Mouse (Mus musculus) cerebellum, adult 2 months (tissue): Measurements from ENCODE around the gene Zfp54. TPM values are rescaled to one million over a fixed set of nuclear protein-coding genes. Genes with fewer than 3 reads are reported as not detected.
"Not testable (repeated sequence)": the region's sequence is repeated elsewhere in the genome, so short reads cannot be mapped to it uniquely, and the experiment has no call there.

Experiments
- DNase-seq, 2 experiments: peaks; one replicate each; pipeline ENCODE4 v3.0.0; 2021
- H3K27ac ChIP-seq: fragments of 200-500 bp; 2 replicates; pipeline ENCODE4 v1.5.1; 2012; ENCODE audit warnings: low read length, control low read depth, inconsistent platforms; ENCODE audit not compliant: insufficient read depth
- H3K27me3 ChIP-seq: fragments of 200-500 bp; 2 replicates; pipeline ENCODE4 v1.6.1; 2012; ENCODE audit warnings: inconsistent platforms, mild to moderate bottlenecking, low read length, moderate library complexity; ENCODE audit not compliant: control insufficient read depth, insufficient read depth
- H3K4me1 ChIP-seq: fragments of 200-500 bp; 2 replicates; pipeline ENCODE4 v1.6.1; 2011; ENCODE audit warnings: low read length; ENCODE audit not compliant: control insufficient read depth, insufficient read depth
- H3K4me3 ChIP-seq: fragments of 200-500 bp; replicated peaks from 2 replicates; pipeline ENCODE3; 2011; ENCODE audit warnings: mild to moderate bottlenecking, low read depth, low read length, control low read depth; ENCODE audit not compliant: insufficient read depth
- CTCF ChIP-seq: fragments of 200-500 bp; IDR thresholded peaks from 2 replicates; pipeline ENCODE4 v1.5.1; 2011; ENCODE audit warnings: low read depth, mild to moderate bottlenecking, control low read depth, low read length, moderate library complexity, borderline replicate concordance; ENCODE audit not compliant: insufficient read depth
- POLR2A ChIP-seq: fragments of 200-500 bp; IDR thresholded peaks from 2 replicates; pipeline ENCODE4 v1.6.1; 2011; ENCODE audit warnings: low read length, control low read depth, borderline replicate concordance; ENCODE audit not compliant: insufficient read depth
- WGBS: fragments of 180-500 bp; shearing (Covaris S2); methylation state at CpG from one replicate; pipeline ENCODE4 v1.1.7; 2018; 5-methylcytosine and 5-hydroxymethylcytosine counted together
- polyA plus RNA-seq: library from polyadenylated mRNA; depleted of rRNA; stranded (reverse); fragments of >200 nt; gene quantifications from 2 replicates; pipeline ENCODE4 v1.2.3, GENCODE M21; 2012; rRNA removed

Gene Zfp54
- polyA plus RNA-seq = 1.5 and 1.7 TPM in 2 replicates

GRCm38 (mm10) chr17:21422664-21423599 is at the start of gene Zfp54:
Zfp54 (plus strand) TSS chr17:21423227.
- peak; percentile 50 to 54 for DNase-seq
- H3K4me3 ChIP-seq = peak within 1 kb of the TSS; percentile 61
- under 1% methylated on average over 22 of the region's 22 CpGs for WGBS
- TF ChIP-seq POLR2A (no peak), CTCF (peak; percentile 58)
- H3K4me1 ChIP-seq = no peaks in the 10 kb centered on the region
- no peak within 1 kb of the TSS; the same call in 1 of the 2 replicates for H3K27ac ChIP-seq
- H3K27me3 ChIP-seq = no peaks in the 10 kb centered on the region

- Histone ChIP-seq H3K4me1 (no peaks in the 10 kb centered on the region), H3K4me3 (no peak overlapping the region), H3K27ac (no peak overlapping the region), H3K27me3 (no peaks in the 10 kb centered on the region; the same call in 1 of the 2 replicates)
- TF ChIP-seq POLR2A (no peak), CTCF (no peak)
- DNase-seq = no peak
- 49% methylated on average over 1 of the region's 1 CpGs for WGBS
Observed at GRCm38 (mm10) chr17:21375311-21375710, 47.7 kb upstream of the Zfp54 start.

DNA sequence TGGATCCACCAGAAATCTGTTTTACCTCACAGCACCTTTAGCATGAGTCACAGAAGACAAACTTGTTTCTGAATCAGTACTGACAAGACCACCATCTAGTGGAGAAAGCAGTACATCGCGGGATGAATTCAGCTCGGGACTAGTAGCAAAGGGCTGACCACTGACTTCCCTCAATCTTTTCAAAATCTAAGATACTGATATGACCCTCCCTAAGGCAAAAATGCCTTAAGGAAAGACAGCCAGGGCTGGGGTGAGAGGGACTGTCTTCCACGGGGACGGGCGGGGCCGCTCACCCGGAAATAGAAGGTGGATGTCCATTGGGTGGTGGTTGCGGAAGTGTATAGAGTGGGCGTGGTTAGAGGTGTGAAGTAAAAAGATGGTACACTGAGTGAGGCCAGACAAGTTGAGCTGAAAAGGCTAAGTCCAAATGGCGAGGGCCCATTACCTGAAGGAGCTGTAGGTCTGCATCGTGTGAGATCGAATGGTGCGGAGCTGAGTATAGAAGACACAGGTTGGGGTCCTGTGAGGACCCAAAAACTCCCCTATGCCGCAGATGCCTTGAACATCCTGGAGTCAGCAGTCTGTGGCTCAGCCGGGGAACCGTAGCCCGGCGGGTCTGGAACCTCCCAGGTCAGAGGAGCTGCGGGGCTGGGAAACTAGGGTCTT is 39.5 kb upstream of the Zfp54 start, which contains the start of gene Zfp677:
TSS of gene Zfp677 (plus strand) at position 358 of the 666 bp plus-strand sequence.
- Histone ChIP-seq H3K4me3 (peak within 1 kb of the TSS; percentile 68), H3K4me1 (no peaks in the 10 kb centered on the region), H3K27me3 (no peaks in the 10 kb centered on the region), H3K27ac (no peak within 1 kb of the TSS)
- 7% methylated on average over 20 of the region's 20 CpGs for whole genome bisulfite sequencing
- DNase-seq = peak; percentile 52 to 58
- TF ChIP-seq CTCF (peak; percentile 40; the same call in 1 of the 2 replicates), POLR2A (no peak)

- peak in 1 of 2 experiments; percentile 5 for DNase-seq
- H3K27ac ChIP-seq = no peak overlapping the region
- H3K4me3 ChIP-seq = peak overlapping the region; percentile 68
- no peaks in the 10 kb centered on the region for H3K4me1 ChIP-seq
- TF ChIP-seq CTCF = no peak
- TF ChIP-seq POLR2A = no peak
- 10% methylated on average over 8 of the region's 8 CpGs for WGBS
- H3K27me3 ChIP-seq = no peaks in the 10 kb centered on the region
Observed at GRCm38 (mm10) chr17:21384057-21384411, 39.0 kb upstream of the Zfp54 start.

- not testable (repeated sequence) for H3K27ac ChIP-seq, H3K4me1 ChIP-seq, DNase-seq, H3K27me3 ChIP-seq, H3K4me3 ChIP-seq
- 77% methylated on average over 9 of the region's 9 CpGs for WGBS
Observed at GRCm38 (mm10) chr17:21438806-21439400, 15.9 kb downstream of the Zfp54 start.

DNA sequence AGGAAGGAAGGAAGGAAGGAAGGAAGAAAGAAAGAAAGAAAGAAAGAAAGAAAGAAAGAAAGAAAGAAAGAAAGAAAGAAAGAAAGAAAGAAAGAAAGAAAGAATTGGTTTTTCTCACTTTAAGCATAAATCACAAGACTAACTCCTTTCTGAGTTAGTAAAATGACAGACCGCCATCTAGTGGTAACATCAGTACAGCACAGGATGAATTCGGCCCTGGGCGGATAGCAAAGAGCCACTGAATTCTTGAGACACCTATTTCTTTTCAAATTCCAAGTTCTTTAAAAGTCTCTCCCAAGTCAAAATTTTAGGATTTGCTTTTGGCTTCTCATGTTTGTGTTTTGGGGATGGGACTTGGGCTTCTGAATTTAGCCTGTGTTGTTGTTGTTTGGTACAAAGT is 26.6 kb downstream of the Zfp54 start:
- H3K4me1 ChIP-seq = no peaks in the 10 kb centered on the region
- 0% methylated on average over 3 of the region's 3 CpGs for WGBS
- DNase-seq = peak; percentile 65 to 73

DNA sequence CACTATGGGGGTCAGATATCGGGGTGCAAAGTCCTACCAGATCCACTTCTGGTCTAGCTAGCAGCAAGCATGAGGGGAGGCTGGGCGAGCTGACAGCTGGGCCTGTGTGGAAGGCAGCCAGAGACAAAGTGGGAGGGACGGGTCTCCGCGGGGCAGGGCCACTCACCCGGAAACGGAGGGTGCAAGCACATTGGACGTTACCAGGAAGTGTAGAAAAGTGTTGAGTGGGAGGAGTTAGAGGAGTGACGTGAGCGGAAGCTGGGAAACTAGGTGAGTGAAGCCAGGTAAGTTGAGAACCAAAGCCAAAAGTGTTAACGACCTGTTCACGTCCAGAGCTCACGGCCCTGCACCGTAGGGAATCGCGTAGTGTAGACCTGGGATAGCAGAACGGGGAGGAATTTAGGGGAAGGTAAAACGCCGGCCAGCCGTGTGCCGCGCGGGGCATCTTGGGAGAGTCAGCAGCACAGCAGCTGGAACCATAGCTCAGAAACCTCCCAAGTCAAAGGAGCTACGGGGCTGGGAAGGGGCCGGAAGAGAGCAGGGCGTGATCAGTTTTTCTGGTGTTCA is 27.2 kb downstream of the Zfp54 start, which contains the start of gene Zfp51:
TSS of gene Zfp51 (plus strand) at position 237 of the 567 bp plus-strand sequence.
- under 1% methylated on average over 26 of the region's 26 CpGs for WGBS
- Histone ChIP-seq H3K27me3 (no peaks in the 10 kb centered on the region), H3K4me1 (no peaks in the 10 kb centered on the region), H3K27ac (peak within 1 kb of the TSS; percentile 61; the same call in 1 of the 2 replicates), H3K4me3 (peak within 1 kb of the TSS; percentile 92)
- TF ChIP-seq POLR2A (0 out of 2 replicates have a peak, but pooled peaks have one; percentile 43), CTCF (no peak)
- peak; percentile 83 to 84 for DNase-seq

More for the DNA sequence above, 26.6 kb downstream of the Zfp54 start:
- H3K27ac ChIP-seq = peak overlapping the region; percentile 54; the same call in 1 of the 2 replicates
- TF ChIP-seq CTCF (no peak), POLR2A (no peak)
- peak overlapping the region; percentile 92 for H3K4me3 ChIP-seq
- H3K27me3 ChIP-seq = no peaks in the 10 kb centered on the region

GRCm38 (mm10) chr17:21463550-21463949 is 40.5 kb downstream of the Zfp54 start:
- 93% methylated on average over 5 of the region's 5 CpGs for WGBS
- no peak overlapping the region for H3K4me3 ChIP-seq

More at GRCm38 (mm10) chr17:21463550-21463949, 40.5 kb downstream of the Zfp54 start:
- H3K27ac ChIP-seq = no peak overlapping the region
- no peaks in the 10 kb centered on the region for H3K27me3 ChIP-seq
- no peaks in the 10 kb centered on the region for H3K4me1 ChIP-seq
- no peak for DNase-seq
- TF ChIP-seq POLR2A = no peak
- no peak for TF ChIP-seq CTCF
